Mouse (Mus musculus) NIH3T3 (cell line): ENCODE data around the gene Xdh.

Source experiments
- DNase-seq: peaks from one replicate; pipeline ENCODE4 v3.0.0-alpha.2; 2012; ENCODE audit warnings: low read depth

The Xdh gene

DNA sequence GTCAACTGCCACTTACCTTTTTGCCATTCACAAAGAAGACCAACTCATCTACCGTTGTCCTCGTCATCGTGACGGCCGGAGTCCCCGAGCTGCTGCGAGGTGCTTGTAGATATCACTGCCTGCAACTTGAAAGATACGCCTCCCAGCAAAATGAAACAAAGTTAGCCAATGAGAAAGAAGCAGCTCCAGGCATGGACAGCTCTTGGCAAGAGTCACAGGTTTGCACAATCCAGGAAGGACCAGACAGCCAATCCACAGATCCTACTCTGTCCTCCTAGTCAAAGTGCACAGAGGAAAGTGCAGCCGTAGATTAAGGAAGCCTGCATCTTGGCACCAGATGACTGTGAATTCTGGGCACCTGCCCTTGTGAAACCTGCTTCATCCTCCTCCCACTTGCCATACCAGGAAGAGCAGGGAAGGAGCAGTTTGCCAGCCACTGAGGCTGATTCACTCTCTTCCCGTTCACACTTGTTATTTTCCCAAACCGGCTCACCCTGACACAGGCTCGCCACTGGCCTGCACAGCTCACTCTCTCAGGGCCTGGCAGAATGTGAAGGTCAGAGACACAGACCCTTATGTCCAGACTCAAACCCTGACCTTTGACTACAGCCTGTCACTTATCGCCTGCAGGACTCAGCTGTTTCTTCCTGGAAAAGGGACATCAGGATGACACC is at the start of gene Xdh:
Gene Xdh, minus strand, starts transcription at position 135 of the 674 bp plus-strand sequence.
- peak; percentile 91 for DNase-seq

- no peak for DNase-seq
Measured at GRCm38 (mm10) chr17:73995907-73996645, 46.1 kb upstream of the Xdh start.

DNA sequence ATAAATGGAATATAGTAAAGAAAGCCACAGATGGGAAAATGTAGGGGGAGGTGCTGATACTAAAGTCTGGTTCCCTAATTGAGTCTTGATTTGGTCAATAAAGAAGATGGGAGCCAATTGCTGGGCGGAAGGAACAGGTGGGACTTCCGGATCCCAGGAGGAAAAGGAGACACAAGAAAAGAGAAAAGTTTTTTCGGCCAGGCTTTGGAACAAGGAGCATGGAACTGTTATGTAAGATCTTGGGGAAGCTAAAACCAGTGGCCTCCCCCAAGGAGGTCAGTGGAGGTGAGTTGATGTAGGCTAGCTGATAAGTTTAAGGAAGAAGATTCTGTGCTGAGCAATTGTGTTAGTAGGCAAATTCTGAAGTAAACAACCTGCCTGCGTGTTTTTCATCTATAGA is 41.3 kb upstream of the Xdh start:
- no peak for DNase-seq

DNA sequence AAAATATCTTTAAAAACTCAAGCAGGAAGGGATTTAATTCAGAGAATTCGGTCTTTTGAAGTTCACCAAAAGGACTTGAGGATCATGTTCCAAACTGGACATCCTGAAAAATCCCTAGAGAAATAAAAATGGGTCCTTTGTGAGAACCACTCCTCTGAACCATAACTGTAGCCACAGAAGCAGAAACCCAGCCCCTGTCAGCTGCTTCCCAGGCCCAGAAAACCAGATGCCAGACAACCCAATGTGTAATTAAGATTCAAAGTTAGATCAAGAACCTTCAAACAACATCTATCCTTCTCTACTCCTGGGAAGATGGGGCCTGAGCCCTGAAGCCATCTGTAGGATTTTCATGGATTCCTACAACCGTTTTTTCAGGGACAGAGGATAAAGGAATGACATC is 36.6 kb upstream of the Xdh start:
- DNase-seq: no peak

DNA sequence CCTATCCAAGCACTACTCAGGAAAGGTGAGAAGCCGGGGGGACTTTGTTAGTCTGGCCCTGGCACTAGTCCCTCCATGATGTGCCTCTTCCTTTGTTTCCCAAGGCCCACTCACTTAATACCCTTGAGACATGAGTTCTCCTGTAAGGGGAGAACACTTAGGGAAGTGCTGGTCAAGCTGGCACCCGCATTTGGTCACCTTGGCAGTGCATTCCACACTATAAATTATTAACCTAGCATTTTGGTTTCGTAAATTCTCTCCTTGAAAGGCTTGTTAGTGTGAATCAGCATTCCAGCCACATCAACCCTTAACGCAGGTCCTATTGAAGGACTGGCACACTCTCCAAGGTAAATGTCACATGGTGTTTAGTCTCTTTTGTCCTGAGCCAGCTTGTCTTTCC is 35.9 kb upstream of the Xdh start:
- DNase-seq: no peak

DNA sequence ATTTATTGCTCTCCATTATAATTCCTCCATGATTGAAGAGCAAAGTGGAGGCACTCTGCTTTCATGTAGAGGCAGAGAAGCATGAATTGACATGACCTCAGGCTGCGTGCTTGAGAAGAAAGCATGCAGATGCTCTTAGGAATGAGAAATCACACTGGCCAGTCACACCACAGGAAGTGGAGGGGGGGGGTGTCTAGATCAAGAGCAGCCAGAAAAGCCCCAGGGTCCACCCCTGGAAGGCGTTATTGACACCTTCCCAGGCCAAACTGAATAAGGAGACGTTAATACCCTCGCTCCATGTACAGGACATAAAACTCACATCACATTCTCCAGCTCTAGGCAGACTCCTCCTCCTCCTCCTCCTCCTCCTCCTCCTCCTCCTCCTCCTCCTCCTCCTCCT is 34.5 kb upstream of the Xdh start:
- DNase-seq: no peak

DNA sequence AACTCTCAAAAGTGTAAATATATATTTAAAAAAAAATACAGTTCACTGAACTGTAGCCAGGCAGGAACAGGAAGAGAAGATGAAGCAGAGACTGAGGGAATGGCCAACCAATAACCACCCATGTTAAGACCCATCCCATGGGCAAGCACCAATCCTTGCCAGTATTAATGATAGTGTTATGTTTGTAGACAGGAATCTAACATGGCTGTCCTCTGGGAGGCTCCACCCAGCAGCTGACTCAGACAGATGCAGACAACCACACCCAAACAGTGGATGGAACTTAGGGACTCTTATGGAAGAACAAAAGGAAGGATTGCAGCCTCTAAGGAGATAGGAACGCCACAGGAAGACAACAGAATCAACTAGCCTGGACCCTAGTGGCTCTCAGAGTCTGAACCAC is 32.9 kb upstream of the Xdh start:
- peak; percentile 33 for DNase-seq

DNA sequence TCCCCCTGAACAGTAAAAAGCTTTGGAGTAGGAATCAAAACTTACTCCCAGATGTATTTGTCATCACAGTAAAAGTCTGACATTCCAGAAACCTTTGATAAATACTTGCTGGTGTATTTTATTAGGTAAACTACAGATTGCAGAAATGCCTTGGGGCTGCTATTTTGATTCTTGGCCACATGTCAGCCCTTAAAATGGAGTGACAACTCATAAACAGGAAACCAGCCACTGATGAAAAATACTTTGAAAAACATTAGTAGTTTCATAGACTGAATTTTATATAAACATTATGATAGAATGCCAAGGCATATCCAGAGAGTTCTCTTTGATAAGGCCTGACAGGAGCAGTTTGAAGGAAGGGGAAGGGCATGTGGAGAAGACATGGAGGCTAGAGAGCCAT is 26.1 kb upstream of the Xdh start:
- DNase-seq: peak; percentile 46

GRCm38 (mm10) chr17:73972648-73973047 is 22.7 kb upstream of the Xdh start:
- no peak for DNase-seq

DNA sequence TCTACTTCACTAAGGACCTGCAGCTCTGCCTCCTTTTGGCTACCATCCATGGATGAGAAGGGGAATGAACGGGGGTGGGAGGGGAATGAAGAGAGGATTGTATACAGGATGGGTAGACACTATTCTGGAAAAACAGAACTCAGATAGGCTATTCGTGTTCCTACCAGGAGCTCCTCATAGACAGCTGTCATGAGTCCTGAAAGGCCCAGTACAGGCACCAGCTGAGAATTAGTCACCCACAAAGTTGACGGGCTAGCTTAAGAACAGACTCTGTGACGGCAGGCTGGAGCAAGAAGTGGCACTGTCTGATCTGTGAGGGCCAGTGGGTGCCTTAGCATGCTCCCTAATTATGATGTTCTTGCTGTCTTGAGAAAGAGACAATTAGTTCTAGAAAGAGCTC is 21.3 kb upstream of the Xdh start:
- DNase-seq: no peak

- DNase-seq: peak; percentile 92
Measured at GRCm38 (mm10) chr17:73970361-73971027, 20.5 kb upstream of the Xdh start.

- peak; percentile 51 for DNase-seq
Measured at GRCm38 (mm10) chr17:73964856-73965255, 14.9 kb upstream of the Xdh start.

DNA sequence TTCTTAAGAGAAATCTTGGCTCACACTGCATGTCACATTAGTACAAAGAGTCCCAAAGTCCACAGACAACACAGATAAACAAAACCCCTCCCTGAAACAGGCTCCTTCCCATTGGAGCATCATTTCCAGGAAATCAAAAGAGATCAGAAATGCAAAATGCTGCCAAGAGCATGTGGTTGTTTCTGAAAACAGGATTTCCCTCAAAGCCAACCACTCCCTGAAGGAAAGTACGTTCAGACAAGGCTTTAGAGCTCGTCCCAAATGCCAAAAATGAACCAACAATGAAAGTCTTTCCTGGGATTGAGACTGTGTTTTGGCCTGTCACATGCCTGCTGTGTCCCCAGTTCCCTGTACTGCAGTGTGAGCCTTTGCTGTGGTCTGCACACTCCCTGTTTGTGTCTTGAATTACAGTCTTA is 12.6 kb upstream of the Xdh start:
- no peak for DNase-seq

- peak; percentile 46 for DNase-seq
Measured at GRCm38 (mm10) chr17:73961801-73962403, 11.9 kb upstream of the Xdh start.

DNA sequence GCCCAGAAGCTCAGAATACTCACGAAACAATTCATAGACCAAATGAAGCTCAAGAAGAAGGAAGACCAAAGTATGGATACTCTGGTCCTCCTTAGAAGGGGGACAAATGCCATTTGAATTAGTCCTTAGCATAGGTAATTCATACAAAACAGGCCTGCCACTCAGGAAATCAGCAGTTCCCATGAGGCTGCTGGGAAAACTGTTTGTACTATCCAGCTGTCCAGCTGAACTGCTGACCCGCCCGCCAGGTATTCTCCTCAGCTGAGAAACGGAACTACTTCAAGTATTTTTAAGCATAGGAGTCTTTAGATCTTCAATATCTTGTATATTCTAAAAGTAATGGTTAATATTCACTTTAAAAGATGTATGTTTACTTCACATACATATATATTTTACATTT is 10.7 kb upstream of the Xdh start:
- DNase-seq: no peak

GRCm38 (mm10) chr17:73952103-73952521 is 2.1 kb upstream of the Xdh start:
- no peak for DNase-seq

DNA sequence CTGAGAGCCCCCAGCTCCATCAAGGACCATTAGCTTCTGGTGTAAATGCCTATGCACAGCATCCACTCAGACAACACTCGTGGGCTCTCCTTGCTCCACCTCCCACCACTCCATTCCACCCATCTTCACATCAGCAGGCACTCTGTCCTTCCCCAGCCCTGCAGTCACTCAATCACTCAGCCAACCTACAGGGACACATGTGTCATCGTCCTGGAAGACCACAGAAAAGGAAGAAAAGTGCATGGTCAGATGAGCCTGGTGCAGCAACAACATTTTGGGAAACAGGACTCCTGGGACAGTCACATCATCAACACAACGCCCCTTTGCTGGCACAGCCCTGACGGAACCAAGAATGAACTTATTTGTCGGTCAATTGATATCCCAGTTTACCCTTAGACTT is 974 bp upstream of the Xdh start:
- DNase-seq: no peak

DNA sequence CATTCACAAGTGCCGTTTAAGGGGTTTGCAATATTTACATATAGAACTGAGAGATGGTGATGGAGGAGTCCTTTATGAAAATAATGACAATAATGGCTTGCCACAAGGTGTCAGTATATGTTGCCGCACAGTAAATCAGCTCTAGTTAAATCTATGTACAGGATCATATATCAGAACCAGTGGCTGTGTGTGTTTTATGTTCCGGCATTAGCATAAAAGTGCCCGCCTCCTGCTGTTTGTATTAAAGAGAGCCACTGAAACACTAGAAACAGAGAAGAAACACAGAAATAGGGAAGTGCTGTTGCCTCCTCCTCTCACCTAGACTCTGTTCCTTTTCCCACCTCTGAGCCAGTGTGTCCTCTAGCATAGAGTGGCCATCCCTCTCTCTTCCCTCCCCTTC is 498 bp downstream of the Xdh start:
- peak; percentile 81 for DNase-seq

- DNase-seq: peak; percentile 91
Measured at GRCm38 (mm10) chr17:73948801-73949200, 1.2 kb downstream of the Xdh start.

- peak; percentile 95 for DNase-seq
Measured at GRCm38 (mm10) chr17:73948039-73948438, 2.0 kb downstream of the Xdh start.

DNA sequence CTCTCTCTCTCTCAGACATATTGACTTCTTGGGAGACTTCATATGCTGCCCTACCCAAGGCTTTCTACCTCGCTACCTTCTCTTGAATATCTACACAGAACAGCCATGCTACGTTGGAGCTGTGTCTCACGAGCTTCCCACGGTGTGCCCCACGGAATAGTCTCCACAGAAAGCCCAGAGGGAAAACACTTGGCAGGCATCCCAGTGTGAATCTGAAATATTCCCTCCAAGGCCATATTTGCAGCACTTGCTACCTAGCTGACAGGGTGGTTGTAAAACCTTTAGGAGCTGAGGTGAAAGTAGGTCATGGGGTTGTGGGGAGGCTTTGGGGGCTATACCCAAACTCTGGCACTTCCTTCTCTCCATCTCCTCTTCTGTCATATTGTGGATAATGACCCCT is 3.1 kb downstream of the Xdh start:
- DNase-seq: peak; percentile 45

DNA sequence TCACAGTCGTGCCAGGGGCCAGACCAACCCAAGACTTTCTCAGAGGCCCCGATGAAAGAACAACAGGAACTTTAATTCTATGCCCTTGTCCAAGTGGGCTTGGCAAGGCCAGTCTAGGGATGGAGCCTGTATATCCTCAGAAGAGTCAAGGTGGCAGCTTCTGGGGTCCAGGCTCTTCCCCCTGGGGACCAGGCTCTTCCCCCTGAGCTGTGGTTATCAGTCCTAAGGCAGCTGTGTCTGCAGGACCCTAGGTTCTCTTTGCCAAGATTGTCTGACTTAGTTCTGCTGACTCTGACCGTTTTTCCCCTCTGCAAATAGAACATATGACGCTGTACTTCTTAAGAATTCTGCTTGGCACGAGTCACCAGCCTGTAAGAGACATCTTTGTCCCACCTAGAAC is 5.3 kb downstream of the Xdh start:
- no peak for DNase-seq
